Mouse (Mus musculus): ENCODE measurements around the gene Il9. TPM values are rescaled to one million over a fixed set of nuclear protein-coding genes. Genes with fewer than 3 reads are reported as not detected.

Gene Il9
- total RNA-seq, 2 experiments from 2014 or later = not detected

Other genes starting within 250 kb of the Il9 start
- gene Neurog1, start 230.1 kb downstream of the Il9 start, total RNA-seq (2021) = not detected
- gene Cxcl14, start 185.7 kb downstream of the Il9 start, total RNA-seq (2021) = 1 to 10 TPM; 3.1 to 5.9 TPM
- gene Gm3045, start 55.7 kb downstream of the Il9 start, total RNA-seq (2021) = not detected
- gene Slc25a48, start 43.9 kb downstream of the Il9 start, total RNA-seq (2021) = under 1 TPM in 1 of 2 experiments, not detected in 1; 0.17 TPM
- gene Fbxl21, start 40.2 kb upstream of the Il9 start, total RNA-seq (2021) = under 1 TPM; 0.58 to 0.60 TPM
- not detected for gene Lect2, start 66.3 kb upstream of the Il9 start, total RNA-seq (2021)
- gene Tgfbi, start 127.3 kb upstream of the Il9 start, total RNA-seq (2021) = 10 to 100 TPM; 21.1 to 25.9 TPM
- 10 to 100 TPM; 30.6 to 30.7 TPM for gene Smad5, start 220.8 kb upstream of the Il9 start, total RNA-seq (2021)